In genomic region chr2:118599087-118599486, GRCm38 (mm10) we compare ENCODE assay signal across 9 mouse cellular contexts. TPM values are rescaled to one million over a fixed set of nuclear protein-coding genes. Genes with fewer than 3 reads are reported as not detected.
DNase-seq lines count a peak whose midpoint lies in the region; ATAC-seq and TF ChIP-seq lines count a peak whose summit lies in the region.
"Had no signal": no experiment of that assay in that cellular context is flagged by ENCODE, and none has a peak within 500 bp of the region (broad histone marks: within the 10 kb centered on the region; RNA-seq: fewer than 3 reads in every experiment).

No protein-coding gene starts in this region.

- H3K9ac ChIP-seq in kidney, embryonic 15.5 days = peak overlapping the region; percentile 72
- H3K9ac ChIP-seq in embryonic facial prominence, embryonic 11.5 days (replicated peaks; ENCODE audit: low read length) = peak overlapping the region; percentile 30
- H3K9ac ChIP-seq in limb, embryonic 11.5 days (ENCODE audit: low read length) = peak overlapping the region; percentile 64; the same call in 1 of the 2 replicates
- no peak overlapping the region for H3K9ac ChIP-seq in neural tube, embryonic 14.5 days (replicated peaks; ENCODE audit: low read depth, low read length)

- H3K27me3 ChIP-seq in kidney, embryonic 15.5 days = no peaks in the 10 kb centered on the region
- no peaks in the 10 kb centered on the region for H3K27me3 ChIP-seq in embryonic facial prominence, embryonic 11.5 days (ENCODE audit: control insufficient read depth, insufficient read depth, low read length)
- H3K27me3 ChIP-seq in limb, embryonic 11.5 days (ENCODE audit: control insufficient read depth, insufficient read depth, low read length) = no peaks in the 10 kb centered on the region
- H3K27me3 ChIP-seq in neural tube, embryonic 14.5 days (ENCODE audit: control insufficient read depth, insufficient read depth, low read length) = no peaks in the 10 kb centered on the region
- no peaks in the 10 kb centered on the region for H3K27me3 ChIP-seq in cerebellum, adult 2 months (ENCODE audit: control insufficient read depth, insufficient read depth, low read length)

- peak overlapping the region; percentile 75 for H3K4me2 ChIP-seq in kidney, embryonic 15.5 days
- peak overlapping the region; percentile 53 for H3K4me2 ChIP-seq in embryonic facial prominence, embryonic 11.5 days (ENCODE audit: low read depth, low read length)
- H3K4me2 ChIP-seq in limb, embryonic 11.5 days (ENCODE audit: low read depth, severe bottlenecking) = peak overlapping the region; percentile 61
- H3K4me2 ChIP-seq in neural tube, embryonic 14.5 days (ENCODE audit: low read depth, low read length) = 0 out of 2 replicates have a peak overlapping the region, but pooled peaks have one; percentile 73

- TF ChIP-seq POLR2A in cerebellum, adult 2 months (IDR thresholded peaks at IDR 0.05; ENCODE audit: borderline replicate concordance, insufficient read depth, low read length) = no peak

- ATAC-seq in kidney, embryonic 15.5 days (replicated peaks; ENCODE audit: low FRiP score) = no peak
- 0 out of 2 replicates have a peak, but pooled peaks have one; percentile 18 for ATAC-seq in embryonic facial prominence, embryonic 11.5 days (replicated peaks; ENCODE audit: insufficient number of reproducible peaks, low FRiP score, low TSS enrichment, low read depth)
- ATAC-seq in limb, embryonic 11.5 days (ENCODE audit: insufficient number of reproducible peaks, low FRiP score, low TSS enrichment, low read depth) = no peak
- ATAC-seq in neural tube, embryonic 14.5 days (ENCODE audit: low read depth) = no peak

- no peak for DNase-seq in kidney, postnatal 36 days
- no peak for DNase-seq in embryonic facial prominence, embryonic 11.5 days (ENCODE audit: low spot score)
- DNase-seq in limb, embryonic 11.5 days (ENCODE audit: low spot score) = no peak
- DNase-seq in cerebellum, adult 2 months = no peak
- no peak for DNase-seq in frontal cortex, adult 2 months (ENCODE audit: extremely low spot score in 1 of 2, low spot score in 1 of 2)
- DNase-seq in layer of hippocampus, adult 18-20 months (ENCODE audit: low spot score in 2 of 2) = no peak
- DNase-seq: kidney, postnatal 14 days had no signal

- H3K9me3 ChIP-seq in kidney, embryonic 15.5 days (replicated peaks) = no peaks in the 10 kb centered on the region
- H3K9me3 ChIP-seq in embryonic facial prominence, embryonic 11.5 days (replicated peaks; ENCODE audit: control insufficient read depth, low read length) = no peaks in the 10 kb centered on the region
- H3K9me3 ChIP-seq in limb, embryonic 11.5 days (ENCODE audit: control insufficient read depth, low read length) = no peaks in the 10 kb centered on the region
- no peaks in the 10 kb centered on the region for H3K9me3 ChIP-seq in neural tube, embryonic 14.5 days (ENCODE audit: control insufficient read depth, low read length)

- WGBS in kidney, embryonic 15.5 days = 39% methylated on average over 5 of the region's 5 CpGs
- WGBS in embryonic facial prominence, embryonic 11.5 days = 37% methylated on average over 5 of the region's 5 CpGs
- 42% methylated on average over 5 of the region's 5 CpGs for WGBS in limb, embryonic 11.5 days
- WGBS in neural tube, embryonic 14.5 days = 43% methylated on average over 5 of the region's 5 CpGs
- WGBS in cerebellum, adult 2 months = 31% methylated on average over 5 of the region's 5 CpGs

- peak overlapping the region; percentile 83 for H3K4me3 ChIP-seq in kidney, embryonic 15.5 days (replicated peaks)
- peak overlapping the region; percentile 49 for H3K4me3 ChIP-seq in embryonic facial prominence, embryonic 11.5 days (ENCODE audit: low read depth, low read length)
- peak overlapping the region; percentile 51 for H3K4me3 ChIP-seq in limb, embryonic 11.5 days (ENCODE audit: low read depth, low read length)
- H3K4me3 ChIP-seq in neural tube, embryonic 14.5 days (ENCODE audit: low read depth, low read length) = peak overlapping the region; percentile 49; the same call in 1 of the 2 replicates
- H3K4me3 ChIP-seq in cerebellum, adult 2 months (replicated peaks; ENCODE audit: insufficient read depth, low read depth, low read length) = no peak overlapping the region

- H3K36me3 ChIP-seq in kidney, embryonic 15.5 days = peaks cover 43% of the 10 kb centered on the region
- no peaks in the 10 kb centered on the region; the same call in 1 of the 2 replicates for H3K36me3 ChIP-seq in embryonic facial prominence, embryonic 11.5 days (replicated peaks; ENCODE audit: control insufficient read depth, insufficient read depth, low read depth, low read length)
- peaks cover 11% of the 10 kb centered on the region; the same call in 1 of the 2 replicates for H3K36me3 ChIP-seq in limb, embryonic 11.5 days (ENCODE audit: control insufficient read depth, insufficient read depth, low read length)
- no peaks in the 10 kb centered on the region for H3K36me3 ChIP-seq in neural tube, embryonic 14.5 days (ENCODE audit: control insufficient read depth, insufficient read depth, low read length)

- H3K27ac ChIP-seq in kidney, embryonic 15.5 days = no peak overlapping the region
- no peak overlapping the region for H3K27ac ChIP-seq in embryonic facial prominence, embryonic 11.5 days (replicated peaks; ENCODE audit: low read depth, low read length)
- no peak overlapping the region for H3K27ac ChIP-seq in limb, embryonic 11.5 days (replicated peaks; ENCODE audit: low read depth, low read length)
- no peak overlapping the region for H3K27ac ChIP-seq in neural tube, embryonic 14.5 days (ENCODE audit: low read depth, low read length)
- no peak overlapping the region for H3K27ac ChIP-seq in cerebellum, adult 2 months (ENCODE audit: insufficient read depth, low read length)

- peaks cover 32% of the 10 kb centered on the region for H3K4me1 ChIP-seq in kidney, embryonic 15.5 days
- no peaks in the 10 kb centered on the region for H3K4me1 ChIP-seq in embryonic facial prominence, embryonic 11.5 days (ENCODE audit: control insufficient read depth, insufficient read depth, low read length)
- H3K4me1 ChIP-seq in limb, embryonic 11.5 days (ENCODE audit: control insufficient read depth, insufficient read depth, low read length) = no peaks in the 10 kb centered on the region
- H3K4me1 ChIP-seq in neural tube, embryonic 14.5 days (ENCODE audit: control insufficient read depth, insufficient read depth, low read length) = peaks cover 7% of the 10 kb centered on the region; the same call in 1 of the 2 replicates
- H3K4me1 ChIP-seq in cerebellum, adult 2 months (ENCODE audit: control insufficient read depth, insufficient read depth, low read length) = no peaks in the 10 kb centered on the region

- TF ChIP-seq CTCF in cerebellum, adult 2 months (IDR thresholded peaks at IDR 0.05; ENCODE audit: borderline replicate concordance, insufficient read depth, low read depth, low read length) = no peak

RNA-seq across cellular contexts. Expression of gene Bub1b, which starts 1.1 kb away (rescaled TPM):
- polyA plus RNA-seq in kidney, embryonic 15.5 days (2015; fragmentation: Nextera tagmentation; extraction: Ambion mirVana) = 98.5 and 103 TPM in 2 replicates
- 131 and 135 TPM in 2 replicates for polyA plus RNA-seq in embryonic facial prominence, embryonic 11.5 days (2014; fragmentation: Nextera tagmentation; extraction: Ambion mirVana)
- polyA plus RNA-seq in limb, embryonic 11.5 days (2014; fragmentation: Nextera tagmentation; extraction: Ambion mirVana) = 145 and 155 TPM in 2 replicates
- 4.3 and 8.8 TPM in 2 replicates for polyA plus RNA-seq in neural tube, embryonic 14.5 days (2014; fragmentation: Nextera tagmentation; extraction: Ambion mirVana)
- 2.9 and 3.4 TPM in 2 replicates for polyA plus RNA-seq in cerebellum, adult 2 months (2012; rRNA removed)
- polyA plus RNA-seq in frontal cortex, adult 2 months (2012; rRNA removed) = 2.3 and 4.8 TPM in 2 replicates
- total RNA-seq in layer of hippocampus, adult 18-20 months (2021) = 1 to 10 TPM; 2.4 TPM

RNA-seq across cellular contexts. Expression of gene Bmf, which starts 49.6 kb away (rescaled TPM):
- 7.6 and 8.2 TPM in 2 replicates for polyA plus RNA-seq in kidney, embryonic 15.5 days (2015; fragmentation: Nextera tagmentation; extraction: Ambion mirVana)
- 5.0 and 5.1 TPM in 2 replicates for polyA plus RNA-seq in embryonic facial prominence, embryonic 11.5 days (2014; fragmentation: Nextera tagmentation; extraction: Ambion mirVana)
- 3.8 and 7.5 TPM in 2 replicates for polyA plus RNA-seq in limb, embryonic 11.5 days (2014; fragmentation: Nextera tagmentation; extraction: Ambion mirVana)
- 0.99 and 2.2 TPM in 2 replicates for polyA plus RNA-seq in neural tube, embryonic 14.5 days (2014; fragmentation: Nextera tagmentation; extraction: Ambion mirVana)
- 8.6 and 9.2 TPM in 2 replicates for polyA plus RNA-seq in cerebellum, adult 2 months (2012; rRNA removed)
- polyA plus RNA-seq in frontal cortex, adult 2 months (2012; rRNA removed) = 2.4 and 3.8 TPM in 2 replicates
- total RNA-seq in layer of hippocampus, adult 18-20 months (2021) = 1 to 10 TPM; 1.2 to 2.8 TPM

Comparison
In these comparisons a context has a peak if more than half of its experiments do, and no peak if none do; other contexts are left out.
1. RNA of gene Bub1b, which starts 1.1 kb away (polyA plus RNA-seq): 145 to 155 TPM in limb, embryonic 11.5 days, 131 to 135 TPM in embryonic facial prominence, embryonic 11.5 days and 98.5 to 103 TPM in kidney, embryonic 15.5 days; 2.3 to 4.8 TPM in frontal cortex, adult 2 months, 4.3 to 8.8 TPM in neural tube, embryonic 14.5 days and 2.9 to 3.4 TPM in cerebellum, adult 2 months; every median in the first group is over 10 times any median in the second.
2. Peak in every context shown above with its lines, with median percentiles within 50 percentile points of each other: H3K4me2 ChIP-seq.